Mouse (Mus musculus): ENCODE results near the gene Exoc4. TPM values are rescaled to one million over a fixed set of nuclear protein-coding genes. Genes with fewer than 3 reads are reported as not detected.
A peak's percentile ranks its signal among the peaks of the same experiment; 100 is the strongest.

Exoc4 gene
- polyA plus RNA-seq, 1 experiment from 2014 or later, result 38.8 TPM

DNA sequence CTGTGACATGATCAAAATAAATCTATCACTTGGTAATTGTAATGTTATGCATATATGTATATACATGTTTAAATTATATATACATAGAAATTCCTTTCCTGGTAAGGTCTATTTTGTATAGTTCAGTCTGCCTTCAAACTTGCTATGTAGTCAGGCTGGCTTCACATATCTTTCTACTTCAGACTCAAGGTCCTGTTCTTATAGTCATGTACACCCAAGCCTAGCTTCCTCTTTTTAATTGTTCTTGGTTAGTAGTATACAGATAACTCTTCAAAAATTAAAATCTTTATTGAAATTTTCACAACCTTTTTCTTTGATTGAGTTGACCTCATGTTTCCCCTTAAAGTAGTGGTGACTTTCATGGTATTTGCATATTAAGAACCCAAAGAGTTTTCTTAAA lies 176.1 kb downstream of the Exoc4 start:
- Histone ChIP-seq H3K9me3 (replicated peaks) (no peaks in the 10 kb centered on the region), H3K27me3 (replicated peaks) (no peaks in the 10 kb centered on the region), H3K27ac (replicated peaks) (no peak overlapping the region)

GRCm38 (mm10) chr6:33431207-33431787 lies 182.4 kb downstream of the Exoc4 start:
- no peak overlapping the region for H3K4me2 ChIP-seq
- no peak overlapping the region for H3K9ac ChIP-seq (replicated peaks)
- peak overlapping the region; percentile 60; the same call in 1 of the 2 replicates for H3K27ac ChIP-seq (replicated peaks)
- H3K36me3 ChIP-seq, result no peaks in the 10 kb centered on the region
- H3K9me3 ChIP-seq (replicated peaks), result no peaks in the 10 kb centered on the region
- ATAC-seq (ENCODE audit: low FRiP score), result peak; percentile 68
- 18% methylated on average over 4 of the region's 4 CpGs for WGBS
- peaks cover 6% of the 10 kb centered on the region; the same call in 1 of the 2 replicates for H3K4me1 ChIP-seq
- no peak overlapping the region for H3K4me3 ChIP-seq (replicated peaks)
- H3K27me3 ChIP-seq (replicated peaks), result no peaks in the 10 kb centered on the region

More for the DNA sequence above, 176.1 kb downstream of the Exoc4 start:
- no peak overlapping the region for H3K9ac ChIP-seq (replicated peaks)
- H3K4me1 ChIP-seq, result no peaks in the 10 kb centered on the region
- H3K4me2 ChIP-seq, result no peak overlapping the region
- no peaks in the 10 kb centered on the region for H3K36me3 ChIP-seq
- no peak for ATAC-seq (ENCODE audit: low FRiP score)
- no peak overlapping the region for H3K4me3 ChIP-seq (replicated peaks)

GRCm38 (mm10) chr6:33440508-33440907 lies 191.6 kb downstream of the Exoc4 start:
- Histone ChIP-seq H3K27ac (replicated peaks) (no peak overlapping the region), H3K27me3 (replicated peaks) (no peaks in the 10 kb centered on the region), H3K9ac (replicated peaks) (no peak overlapping the region), H3K4me3 (replicated peaks) (no peak overlapping the region), H3K4me2 (no peak overlapping the region), H3K4me1 (no peaks in the 10 kb centered on the region), H3K36me3 (no peaks in the 10 kb centered on the region), H3K9me3 (replicated peaks) (no peaks in the 10 kb centered on the region)
- WGBS, result 31% methylated on average over 1 of the region's 1 CpGs
- no peak for ATAC-seq (ENCODE audit: low FRiP score)

- H3K27me3 ChIP-seq (replicated peaks), result no peaks in the 10 kb centered on the region
- H3K27ac ChIP-seq (replicated peaks), result no peak overlapping the region
- H3K9me3 ChIP-seq (replicated peaks), result no peaks in the 10 kb centered on the region
- WGBS, result 73% methylated on average over 2 of the region's 2 CpGs
- no peak for ATAC-seq (ENCODE audit: low FRiP score)
- no peaks in the 10 kb centered on the region for H3K36me3 ChIP-seq
- H3K4me2 ChIP-seq, result no peak overlapping the region
- no peak overlapping the region for H3K4me3 ChIP-seq (replicated peaks)
- no peaks in the 10 kb centered on the region for H3K4me1 ChIP-seq
- H3K9ac ChIP-seq (replicated peaks), result no peak overlapping the region
Observed at GRCm38 (mm10) chr6:33453810-33454209, 204.9 kb downstream of the Exoc4 start.

GRCm38 (mm10) chr6:33454354-33454753 lies 205.5 kb downstream of the Exoc4 start:
- no peak for ATAC-seq (ENCODE audit: low FRiP score)
- H3K4me1 ChIP-seq, result no peaks in the 10 kb centered on the region
- H3K4me3 ChIP-seq (replicated peaks), result no peak overlapping the region
- no peaks in the 10 kb centered on the region for H3K36me3 ChIP-seq
- no peaks in the 10 kb centered on the region for H3K27me3 ChIP-seq (replicated peaks)
- no peak overlapping the region for H3K27ac ChIP-seq (replicated peaks)
- no peak overlapping the region for H3K9ac ChIP-seq (replicated peaks)
- 24% methylated on average over 2 of the region's 2 CpGs for WGBS
- no peaks in the 10 kb centered on the region for H3K9me3 ChIP-seq (replicated peaks)
- H3K4me2 ChIP-seq, result no peak overlapping the region

DNA sequence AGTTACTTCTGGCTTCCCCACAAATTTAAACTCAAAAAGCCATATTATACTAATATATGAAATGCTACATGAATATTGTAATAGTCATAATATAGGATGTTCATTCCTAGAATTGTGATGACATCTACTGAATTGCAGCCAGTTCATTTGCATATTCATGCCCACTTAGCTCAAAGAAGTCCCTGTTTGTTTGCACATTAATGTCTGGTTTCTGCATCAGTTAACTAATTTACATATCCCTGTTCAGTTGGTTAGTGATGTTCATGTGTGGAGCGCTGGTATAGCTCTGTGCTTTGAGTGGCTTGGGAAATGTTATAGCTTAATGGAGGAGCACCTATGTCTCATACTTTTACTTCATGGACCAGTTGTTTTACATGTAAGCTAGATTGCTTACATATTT lies 206.4 kb downstream of the Exoc4 start:
- H3K4me3 ChIP-seq (replicated peaks), result no peak overlapping the region
- no peaks in the 10 kb centered on the region for H3K36me3 ChIP-seq
- H3K4me2 ChIP-seq, result no peak overlapping the region
- no peaks in the 10 kb centered on the region for H3K27me3 ChIP-seq (replicated peaks)
- H3K27ac ChIP-seq (replicated peaks), result no peak overlapping the region
- H3K9ac ChIP-seq (replicated peaks), result no peak overlapping the region
- H3K4me1 ChIP-seq, result no peaks in the 10 kb centered on the region
- 30% methylated on average over 1 of the region's 1 CpGs for WGBS
- no peaks in the 10 kb centered on the region for H3K9me3 ChIP-seq (replicated peaks)
- ATAC-seq (ENCODE audit: low FRiP score), result no peak

DNA sequence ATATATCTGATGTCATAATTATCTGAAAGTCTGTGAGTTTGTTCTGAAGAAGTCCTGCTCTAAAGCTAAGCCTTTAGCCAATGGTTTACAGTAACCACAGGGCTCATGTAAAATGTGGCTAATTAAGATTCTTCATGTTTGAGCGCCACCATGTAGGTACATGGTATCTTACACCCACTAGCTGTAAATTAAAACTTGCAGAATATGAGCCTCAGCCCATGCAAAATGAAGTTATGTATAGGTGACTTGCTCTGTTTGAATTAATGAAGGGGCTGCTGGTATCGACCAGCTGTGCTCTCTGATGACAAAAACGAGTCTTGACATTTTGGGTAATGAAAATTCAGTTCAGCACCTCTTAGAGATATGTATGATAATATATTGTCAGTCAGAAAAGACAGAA lies 216.0 kb downstream of the Exoc4 start:
- Histone ChIP-seq H3K9ac (replicated peaks) (no peak overlapping the region), H3K36me3 (no peaks in the 10 kb centered on the region), H3K9me3 (replicated peaks) (no peaks in the 10 kb centered on the region), H3K4me3 (replicated peaks) (no peak overlapping the region), H3K27ac (replicated peaks) (no peak overlapping the region), H3K4me2 (no peak overlapping the region), H3K4me1 (peaks cover 4% of the 10 kb centered on the region; the same call in 1 of the 2 replicates), H3K27me3 (replicated peaks) (no peaks in the 10 kb centered on the region)
- no peak for ATAC-seq (ENCODE audit: low FRiP score)
- WGBS, result 52% methylated on average over 3 of the region's 3 CpGs

- WGBS, result 35% methylated on average over 3 of the region's 3 CpGs
- Histone ChIP-seq H3K27ac (replicated peaks) (no peak overlapping the region), H3K4me2 (no peak overlapping the region), H3K27me3 (replicated peaks) (no peaks in the 10 kb centered on the region), H3K4me1 (peaks cover 4% of the 10 kb centered on the region; the same call in 1 of the 2 replicates), H3K36me3 (no peaks in the 10 kb centered on the region), H3K4me3 (replicated peaks) (no peak overlapping the region), H3K9me3 (replicated peaks) (no peaks in the 10 kb centered on the region), H3K9ac (replicated peaks) (no peak overlapping the region)
- no peak for ATAC-seq (ENCODE audit: low FRiP score)
Observed at GRCm38 (mm10) chr6:33465392-33465791, 216.5 kb downstream of the Exoc4 start.

DNA sequence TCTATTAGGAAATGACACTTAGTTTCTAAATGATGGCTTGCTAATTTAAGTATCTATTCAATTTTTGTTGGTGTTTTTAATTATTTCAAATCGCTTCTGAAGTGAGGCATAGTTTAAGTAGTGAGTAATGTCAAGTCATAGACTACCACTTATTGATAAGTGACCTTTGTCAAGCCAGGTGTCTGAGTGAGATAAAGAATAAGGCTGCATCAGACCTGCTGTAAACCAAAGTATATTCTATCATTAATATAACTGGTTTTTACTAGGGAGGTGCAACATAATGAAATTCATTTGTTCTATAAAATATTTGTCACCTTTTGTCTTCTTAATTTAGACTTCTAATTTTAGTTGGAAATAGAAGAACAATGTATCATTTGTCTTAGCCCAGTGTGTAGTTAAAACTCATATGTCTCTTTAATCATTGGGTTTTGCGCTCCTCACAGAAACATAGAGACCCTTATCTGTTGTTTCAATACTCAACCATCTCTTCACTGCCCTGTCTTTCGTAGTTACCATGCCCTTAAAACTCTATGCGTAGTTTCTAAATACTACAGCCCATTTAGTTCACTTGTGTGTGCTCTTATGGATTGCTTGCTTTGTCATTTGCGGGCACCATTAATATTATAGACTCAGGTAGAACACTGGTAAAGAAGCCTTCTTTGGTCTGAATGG lies 217.4 kb downstream of the Exoc4 start:
- Histone ChIP-seq H3K27me3 (replicated peaks) (no peaks in the 10 kb centered on the region), H3K4me1 (peaks cover 4% of the 10 kb centered on the region; the same call in 1 of the 2 replicates), H3K9me3 (replicated peaks) (no peaks in the 10 kb centered on the region), H3K27ac (replicated peaks) (no peak overlapping the region), H3K36me3 (no peaks in the 10 kb centered on the region), H3K9ac (replicated peaks) (no peak overlapping the region), H3K4me2 (no peak overlapping the region), H3K4me3 (replicated peaks) (no peak overlapping the region)
- WGBS, result 85% methylated on average over 5 of the region's 5 CpGs
- ATAC-seq (ENCODE audit: low FRiP score), result no peak

- Histone ChIP-seq H3K4me3 (replicated peaks) (no peak overlapping the region), H3K27me3 (replicated peaks) (no peaks in the 10 kb centered on the region), H3K36me3 (no peaks in the 10 kb centered on the region), H3K9ac (replicated peaks) (no peak overlapping the region), H3K27ac (replicated peaks) (no peak overlapping the region), H3K4me1 (peaks cover 4% of the 10 kb centered on the region; the same call in 1 of the 2 replicates), H3K4me2 (no peak overlapping the region), H3K9me3 (replicated peaks) (no peaks in the 10 kb centered on the region)
- no peak for ATAC-seq (ENCODE audit: low FRiP score)
- 95% methylated on average over 5 of the region's 5 CpGs for WGBS
Observed at GRCm38 (mm10) chr6:33468480-33468879, 219.6 kb downstream of the Exoc4 start.

DNA sequence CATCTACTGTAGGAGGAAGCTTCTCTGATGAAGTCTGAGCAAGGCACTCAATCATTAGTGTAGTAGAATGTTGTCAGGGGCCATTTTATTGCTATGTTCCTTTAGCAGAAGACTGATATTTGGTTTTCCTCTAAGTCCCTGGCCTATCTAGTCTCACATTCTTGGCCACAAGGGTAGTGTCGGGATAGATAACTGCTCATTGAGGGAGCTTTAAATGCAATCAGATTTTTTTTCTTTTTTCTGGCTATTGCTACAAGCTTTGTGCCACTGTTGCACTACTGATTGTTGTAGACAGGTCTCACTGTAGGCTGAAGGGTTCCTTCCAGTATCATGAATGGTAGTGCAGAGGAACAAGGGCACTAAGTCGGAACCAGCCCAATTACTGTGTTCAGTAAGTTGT lies 227.2 kb downstream of the Exoc4 start:
- no peak overlapping the region for H3K4me3 ChIP-seq (replicated peaks)
- no peaks in the 10 kb centered on the region for H3K9me3 ChIP-seq (replicated peaks)
- no peak overlapping the region for H3K4me2 ChIP-seq
- WGBS, result 93% methylated on average over 2 of the region's 2 CpGs
- no peak for ATAC-seq (ENCODE audit: low FRiP score)
- H3K4me1 ChIP-seq, result no peaks in the 10 kb centered on the region; the same call in 1 of the 2 replicates
- H3K36me3 ChIP-seq, result no peaks in the 10 kb centered on the region
- H3K27ac ChIP-seq (replicated peaks), result no peak overlapping the region
- no peak overlapping the region for H3K9ac ChIP-seq (replicated peaks)
- no peaks in the 10 kb centered on the region for H3K27me3 ChIP-seq (replicated peaks)

GRCm38 (mm10) chr6:33484568-33484967 lies 235.7 kb downstream of the Exoc4 start:
- H3K4me1 ChIP-seq, result no peaks in the 10 kb centered on the region; the same call in 1 of the 2 replicates
- ATAC-seq (ENCODE audit: low FRiP score), result no peak
- no peaks in the 10 kb centered on the region for H3K27me3 ChIP-seq (replicated peaks)
- H3K4me3 ChIP-seq (replicated peaks), result no peak overlapping the region
- H3K4me2 ChIP-seq, result no peak overlapping the region
- no peaks in the 10 kb centered on the region for H3K9me3 ChIP-seq (replicated peaks)
- WGBS, result 65% methylated on average over 9 of the region's 9 CpGs
- H3K27ac ChIP-seq (replicated peaks), result no peak overlapping the region
- H3K9ac ChIP-seq (replicated peaks), result no peak overlapping the region
- H3K36me3 ChIP-seq, result no peaks in the 10 kb centered on the region

Data from neural tube, embryonic 15.5 days (tissue).